Mouse (Mus musculus) E14TG2a.4 (cell line): Measurements from ENCODE around the gene Sncg.

Experiments
- CTCF ChIP-seq: conservative IDR thresholded peaks from 2 replicates; pipeline ENCODE4 v1.5.1; 2014; ENCODE audit warnings: low read length
- NANOG ChIP-seq: IDR thresholded peaks from 2 replicates; pipeline ENCODE4 v1.6.1; 2014; ENCODE audit warnings: borderline replicate concordance, low read length, mixed read lengths
- POU5F1 ChIP-seq: IDR thresholded peaks from 2 replicates; pipeline ENCODE4 v1.6.1; 2014; ENCODE audit warnings: low read length, borderline replicate concordance

DNA sequence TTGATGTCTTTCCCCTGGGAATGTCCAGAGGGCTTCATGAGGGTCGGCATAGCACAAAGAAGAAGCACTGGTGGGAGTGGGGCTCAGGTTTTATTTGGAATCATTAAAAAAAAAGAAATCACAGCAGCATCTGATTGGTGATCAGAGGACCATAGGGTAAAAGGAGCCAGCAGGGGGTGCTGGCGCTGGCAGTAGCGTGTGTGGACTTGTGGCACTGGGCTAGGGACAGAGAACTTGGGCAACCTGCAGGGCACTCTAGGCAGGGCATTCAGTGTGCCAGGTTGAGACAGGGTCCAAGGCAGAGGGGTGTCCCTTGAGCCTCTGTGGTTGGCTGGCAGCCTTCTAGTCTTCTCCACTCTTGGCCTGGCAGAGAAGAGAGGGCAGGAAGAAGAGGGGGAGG, 4.4 kb downstream of the Sncg start:
- no peak for TF ChIP-seq CTCF
- no peak for TF ChIP-seq NANOG
- TF ChIP-seq POU5F1: no peak
